Mouse (Mus musculus) lung, adult 2 months (tissue): ENCODE data around the gene Calr3.

Experiments
- CTCF ChIP-seq: fragments of 200-500 bp; IDR thresholded peaks from 2 replicates; pipeline ENCODE4 v1.5.1; 2011; ENCODE audit warnings: mild to moderate bottlenecking, low read length, control low read depth; ENCODE audit not compliant: insufficient read depth
- POLR2A ChIP-seq: fragments of 200-500 bp; IDR thresholded peaks from 2 replicates; pipeline ENCODE4 v1.6.1; 2011; ENCODE audit warnings: low read depth, mild to moderate bottlenecking, control low read depth, low read length, borderline replicate concordance; ENCODE audit errors: extremely low read depth

DNA sequence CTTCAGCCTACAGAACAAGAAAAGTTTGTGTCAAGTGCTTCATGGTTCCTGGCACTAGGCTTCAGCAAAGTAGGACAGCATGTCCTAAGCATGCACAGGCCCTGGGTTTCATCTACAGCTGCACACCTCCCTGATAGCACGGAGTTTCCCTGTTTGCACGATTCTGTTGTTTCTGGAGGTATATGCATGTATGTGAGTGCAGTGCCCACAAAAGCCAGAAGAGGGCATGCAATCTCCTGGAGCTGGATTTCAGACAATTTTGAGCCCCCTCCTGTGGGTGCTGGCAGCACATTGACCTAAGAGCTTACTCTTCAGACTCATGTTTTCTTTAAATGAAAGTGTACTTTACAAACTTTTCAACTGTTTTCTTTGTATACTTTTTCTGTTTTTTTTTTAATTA is 10.2 kb upstream of the Calr3 start:
- TF ChIP-seq CTCF (no peak), POLR2A (no peak)
